Mouse (Mus musculus) spleen, postnatal 4 days (tissue): ENCODE data around the gene Adar.

Source experiments
- DNase-seq, 2 experiments: peaks; one replicate each; pipeline ENCODE4 v3.0.0; 2022; ENCODE audit warnings: low spot score in 2 of 2

Adar gene

DNA sequence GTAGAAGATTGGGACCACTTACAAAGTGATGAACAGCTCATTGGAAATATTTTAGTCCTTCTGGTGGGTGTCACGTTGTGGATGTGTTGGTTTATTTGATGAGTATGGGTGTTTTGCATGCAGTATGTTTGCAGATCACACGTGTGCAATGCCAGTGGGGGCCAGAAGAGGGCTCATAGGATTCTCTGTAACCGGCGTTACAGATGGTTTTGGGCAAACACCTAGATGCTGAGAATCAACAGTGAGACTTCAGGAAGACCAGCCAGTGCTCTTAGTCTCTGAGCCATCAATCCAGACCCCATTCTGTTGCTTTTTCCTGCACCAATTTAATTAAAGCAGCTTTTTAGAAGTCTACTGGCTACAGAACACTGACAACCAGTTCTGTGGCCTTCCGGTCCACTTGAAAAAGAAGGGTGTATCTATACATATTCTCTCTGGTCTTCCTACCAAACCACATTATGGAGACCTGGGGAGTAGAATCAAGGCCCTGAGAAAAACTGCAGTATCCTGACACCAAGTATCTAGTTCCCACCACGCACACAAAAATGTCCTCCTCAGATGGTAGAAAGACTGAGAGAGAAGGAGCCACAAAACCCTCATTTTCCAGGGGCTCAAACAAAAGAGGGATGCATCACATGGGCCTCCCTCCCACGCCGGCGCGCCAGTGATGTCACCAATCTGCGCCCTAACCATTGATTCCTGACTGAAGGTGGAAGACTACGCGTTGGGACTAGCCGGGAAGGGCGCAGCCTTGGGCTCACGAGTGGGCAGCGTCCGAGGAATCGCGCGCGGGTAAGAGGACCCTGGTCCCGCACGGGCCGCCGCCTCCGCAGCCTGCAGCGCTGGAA, at the start of gene Adar:
TSS of gene Adar (plus strand) at position 664 of the 848 bp plus-strand sequence.
- peak; percentile 61 to 83 for DNase-seq

DNA sequence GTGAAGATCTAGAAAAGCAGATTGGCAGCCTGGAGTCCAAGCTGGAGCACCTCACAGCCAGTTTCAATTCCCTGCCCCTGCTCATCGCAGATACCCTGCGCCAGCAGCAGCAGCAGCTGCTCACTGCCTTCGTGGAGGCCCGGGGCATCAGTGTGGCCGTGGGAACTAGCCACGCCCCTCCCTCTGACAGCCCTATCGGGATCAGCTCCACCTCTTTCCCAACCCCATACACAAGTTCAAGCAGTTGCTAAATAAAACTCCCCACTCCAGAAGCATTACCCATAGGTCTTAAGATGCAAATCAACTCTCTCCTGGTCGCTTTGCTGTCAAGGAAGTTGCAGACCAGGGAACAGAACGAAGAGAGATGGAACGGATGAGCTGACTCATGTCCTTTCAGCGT, 47.7 kb upstream of the Adar start:
- DNase-seq, result no peak

DNA sequence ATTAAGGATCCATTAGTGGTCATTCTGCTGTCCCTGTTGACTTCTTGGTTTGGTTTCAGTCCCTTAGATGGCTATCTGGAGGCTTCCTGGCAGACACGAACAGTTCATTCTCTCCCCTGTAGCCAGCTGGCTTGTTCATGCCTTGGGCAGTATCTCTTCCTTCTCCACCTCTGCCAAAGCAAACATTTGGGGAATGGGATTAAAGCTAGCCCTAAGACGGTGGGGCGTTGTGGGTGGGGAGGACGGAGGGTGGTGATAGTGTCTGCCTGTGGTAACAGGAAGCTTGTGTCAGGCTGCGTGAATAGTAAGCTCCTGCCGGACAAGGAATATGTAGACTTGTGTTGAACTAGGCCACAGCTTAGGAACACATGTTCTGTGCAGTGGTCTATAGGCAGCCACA, 43.5 kb upstream of the Adar start:
- DNase-seq, result no peak

DNA sequence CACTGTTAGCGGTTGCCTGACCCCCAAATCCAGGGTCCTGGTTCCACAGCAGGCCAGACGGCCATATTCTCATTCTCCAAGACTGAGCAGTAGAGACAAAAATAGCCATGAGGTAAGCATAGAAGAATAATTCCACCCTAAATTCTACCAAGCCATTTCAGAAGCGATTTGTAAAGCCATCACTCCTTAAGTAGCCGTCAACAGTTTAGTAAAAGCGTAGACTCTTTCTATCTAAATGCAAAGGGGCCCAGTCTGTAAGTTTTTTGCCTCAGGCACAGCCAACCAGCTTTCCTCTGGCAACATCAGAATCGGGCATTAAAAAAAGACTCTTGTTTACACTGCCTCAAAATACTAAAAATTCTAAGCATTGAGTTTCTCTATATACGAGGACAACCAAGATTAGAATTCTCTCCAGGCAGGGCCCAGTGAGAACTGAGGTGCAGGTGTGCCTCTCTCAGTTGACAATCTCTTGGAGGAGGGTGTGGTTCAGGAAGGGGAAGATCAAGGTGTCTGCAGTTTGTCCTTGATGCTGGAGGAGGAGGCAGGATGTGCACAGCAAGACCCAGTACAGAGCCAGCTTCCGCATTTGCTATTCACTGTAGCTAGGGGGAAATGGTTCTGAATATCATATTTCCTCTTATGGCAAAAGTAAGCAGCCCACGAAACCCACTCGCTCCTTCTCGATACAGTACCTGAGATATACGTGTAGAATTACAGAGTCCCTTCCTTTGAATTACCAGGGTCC, 42.1 kb upstream of the Adar start:
- DNase-seq, result no peak

DNA sequence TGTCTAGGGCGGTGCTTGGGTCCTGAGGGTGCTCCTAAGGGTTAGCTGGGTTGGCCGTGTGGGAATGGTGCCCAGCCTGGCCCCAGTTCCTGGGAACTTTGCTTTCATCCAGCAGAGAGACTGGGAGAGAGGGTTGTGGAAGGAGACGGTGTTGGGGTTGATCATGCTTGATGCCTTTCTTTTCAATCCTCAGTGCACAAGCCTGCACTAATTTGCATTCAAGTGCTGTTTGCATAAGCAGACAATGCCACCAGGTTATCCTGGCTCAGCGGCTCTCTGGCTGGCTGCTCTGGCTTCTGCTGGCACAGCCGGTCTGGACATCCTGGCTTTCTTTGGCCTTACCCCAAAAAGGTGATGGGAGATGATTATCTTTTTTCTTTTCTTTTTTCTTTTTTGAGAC, 37.2 kb upstream of the Adar start:
- DNase-seq, result no peak

DNA sequence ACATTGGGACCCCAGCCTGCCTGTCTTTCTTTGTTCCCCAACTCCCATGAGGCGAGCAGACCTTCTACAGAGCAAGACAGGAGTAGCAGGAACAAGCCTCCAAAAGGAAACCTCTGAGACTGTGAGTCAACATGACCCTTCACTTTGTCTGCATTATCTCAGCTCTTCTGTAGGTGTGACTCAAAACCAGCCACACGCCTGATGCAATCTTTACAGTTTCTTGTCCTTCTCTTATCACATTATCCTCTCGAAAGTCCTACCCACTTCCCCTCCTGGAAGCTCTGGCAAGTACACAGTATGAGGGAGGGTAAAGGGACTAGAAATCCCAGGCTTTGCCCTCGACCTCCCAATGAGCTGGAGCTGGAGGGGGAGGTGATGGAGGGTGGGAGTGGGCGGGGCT, 28.8 kb upstream of the Adar start:
- DNase-seq, result no peak

DNA sequence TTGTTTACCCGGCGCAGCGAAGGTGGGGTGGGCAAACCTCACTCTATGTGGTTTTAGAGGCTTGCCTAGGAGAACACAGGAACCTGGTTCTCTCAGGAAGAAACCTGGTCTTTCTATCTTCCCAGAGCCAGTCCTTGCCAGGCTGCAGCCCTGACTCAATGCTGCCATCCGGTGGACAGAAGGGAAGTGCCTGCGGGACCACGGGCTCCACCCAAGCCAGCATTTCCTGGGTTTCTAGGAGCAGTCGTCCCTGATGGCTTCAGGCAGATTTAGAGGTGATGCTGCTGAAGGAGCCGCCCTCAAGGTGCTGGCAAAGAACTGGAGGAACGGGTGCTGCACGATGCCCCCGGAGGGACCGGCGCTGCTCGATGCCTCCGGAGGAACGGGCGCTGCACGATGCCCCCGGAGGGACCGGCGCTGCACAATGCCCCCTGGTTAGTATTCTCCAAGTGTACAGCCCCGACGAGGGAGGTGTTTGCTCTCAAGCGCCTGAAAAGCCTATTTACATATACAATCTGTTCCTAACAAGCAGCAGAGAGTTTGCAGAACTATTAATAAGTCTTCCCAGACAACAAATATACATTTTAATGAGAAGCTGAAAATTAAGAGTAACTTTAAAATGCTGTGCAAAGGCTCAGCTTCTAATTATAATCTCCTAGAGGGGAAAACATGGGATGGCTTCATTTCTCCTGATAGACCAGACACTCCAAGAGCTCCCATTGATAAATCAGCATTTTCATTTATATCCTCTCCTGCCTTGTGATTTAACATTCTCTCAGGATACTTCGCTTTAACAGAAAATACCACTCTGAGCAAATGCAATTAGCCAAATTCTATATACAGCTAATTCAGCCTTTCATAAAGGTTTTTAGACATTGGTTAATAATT, 25.9 kb upstream of the Adar start:
- DNase-seq, result peak; percentile 69 to 86

DNA sequence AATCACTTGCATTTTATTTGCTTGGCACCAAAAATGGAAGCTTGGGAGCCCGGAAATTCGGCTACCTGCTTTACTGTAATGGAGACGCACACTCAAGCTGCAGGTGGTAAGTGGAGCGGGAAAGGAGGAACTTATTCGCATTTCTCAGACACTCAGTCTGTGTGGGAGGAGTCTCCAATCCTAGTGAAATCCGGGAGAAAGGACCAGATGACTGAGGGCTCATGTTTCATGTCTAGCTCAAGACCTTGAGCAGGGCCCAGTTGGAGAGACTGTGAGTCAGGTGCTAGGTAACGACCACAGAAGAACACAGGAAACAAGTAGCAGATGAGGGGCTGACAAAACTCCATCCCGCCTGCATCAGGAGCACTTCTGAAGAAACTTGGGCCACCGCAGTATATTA, 23.0 kb upstream of the Adar start:
- DNase-seq, result no peak

DNA sequence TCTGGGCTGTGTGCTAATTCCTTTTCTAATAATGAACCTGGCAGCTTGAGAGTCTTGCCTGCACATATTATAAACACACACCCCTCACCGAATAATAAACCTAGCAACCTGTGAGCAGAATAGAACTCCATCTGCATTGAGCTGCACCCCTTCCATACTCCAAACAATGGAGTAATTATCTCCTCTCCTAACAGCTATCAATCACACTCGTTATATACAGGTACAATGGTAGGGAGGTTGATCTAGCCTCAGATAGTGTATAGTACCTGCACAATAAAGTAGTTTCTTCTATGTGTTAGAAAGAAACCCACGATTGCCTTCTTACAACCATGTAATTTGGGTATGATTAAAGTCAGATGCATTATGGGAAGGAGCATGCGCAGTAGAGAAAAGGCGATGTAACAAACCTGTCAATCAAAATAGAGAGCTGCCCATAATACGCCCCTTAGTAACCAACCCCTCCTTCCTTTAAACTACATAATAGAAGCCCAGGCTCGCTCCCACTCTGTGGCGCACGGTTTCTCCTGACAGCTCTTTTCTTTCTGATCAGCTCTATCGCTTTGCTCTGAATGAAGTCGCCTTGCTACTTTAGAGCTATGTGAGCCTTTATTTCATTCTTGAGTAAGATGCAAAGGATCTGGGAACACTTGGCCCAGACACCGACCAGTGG, 18.5 kb upstream of the Adar start:
- no peak for DNase-seq

DNA sequence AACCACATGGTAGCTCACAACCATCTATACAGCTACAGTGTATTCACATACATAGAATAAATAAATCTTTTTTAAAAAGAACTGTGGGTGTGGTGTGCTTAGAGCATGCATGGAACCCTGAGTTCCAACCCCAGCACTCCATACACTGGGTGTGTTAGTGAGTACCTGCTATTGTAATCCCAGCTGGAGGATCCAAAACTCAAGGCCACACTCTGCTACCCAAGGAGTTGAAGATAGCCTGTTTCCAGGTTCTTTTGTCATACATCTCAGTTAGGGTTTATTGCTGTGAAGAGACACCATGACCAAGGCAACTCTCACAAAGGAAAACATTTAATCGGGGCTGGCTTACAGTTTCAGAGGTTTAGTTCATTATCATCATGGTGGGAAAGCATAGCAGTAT, 15.9 kb upstream of the Adar start:
- DNase-seq, result no peak

DNA sequence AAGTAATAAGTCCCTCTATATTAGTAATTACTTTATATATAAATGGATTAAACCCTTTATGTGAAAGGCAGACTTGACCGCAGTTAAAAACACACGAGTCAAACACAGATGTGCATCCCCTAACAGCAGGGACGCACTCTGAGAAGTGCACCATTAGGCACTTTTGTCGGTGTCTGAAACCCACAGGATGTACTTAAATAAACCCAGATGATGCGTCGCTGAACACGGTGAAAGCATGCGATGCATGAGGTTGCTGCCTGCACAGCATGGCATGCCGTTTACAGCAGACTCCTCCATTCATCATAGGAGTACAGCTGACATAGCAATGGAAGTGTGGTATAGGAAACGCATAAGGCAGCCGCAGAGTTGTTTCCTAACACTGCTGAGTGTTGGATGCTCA, 14.4 kb upstream of the Adar start:
- DNase-seq, result no peak

DNA sequence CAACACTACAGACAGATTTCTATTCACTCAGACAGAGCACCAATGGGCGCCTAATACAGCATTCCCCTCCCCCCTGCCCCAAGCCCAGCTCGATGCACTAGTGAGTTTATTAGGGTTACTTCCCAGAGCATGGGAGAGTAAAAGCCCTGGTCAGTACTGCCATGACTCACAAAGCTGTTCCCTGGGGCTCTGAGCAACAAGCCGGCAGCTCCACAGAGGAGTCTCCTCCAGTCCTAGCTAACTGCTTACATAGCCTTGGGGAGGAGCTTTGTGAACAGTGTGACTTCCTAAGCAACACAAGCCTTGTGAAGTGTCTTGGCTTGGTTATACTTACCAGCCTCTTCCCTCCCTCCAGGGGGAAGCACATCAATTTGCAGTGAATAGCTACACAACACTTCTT, 11.2 kb upstream of the Adar start:
- no peak for DNase-seq

DNA sequence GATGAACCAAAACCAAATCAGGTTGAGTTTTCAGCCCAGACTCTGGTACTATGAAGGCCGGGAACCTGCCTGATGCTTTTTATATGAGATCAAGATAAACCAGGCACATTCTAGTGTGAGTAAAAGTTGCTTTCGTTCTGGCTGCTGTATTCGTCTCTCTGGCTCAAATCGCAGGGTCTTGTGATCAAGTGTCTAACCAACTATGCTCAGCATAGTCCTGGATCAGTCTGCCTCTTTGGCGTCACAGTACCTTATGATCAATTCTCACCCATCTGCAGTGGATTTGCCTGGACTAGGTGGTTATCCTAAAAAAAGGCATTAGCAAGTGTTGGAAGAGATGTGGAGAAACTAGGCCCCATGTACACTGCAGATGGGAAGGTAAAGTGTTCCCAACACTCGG, 10.8 kb upstream of the Adar start:
- no peak for DNase-seq

DNA sequence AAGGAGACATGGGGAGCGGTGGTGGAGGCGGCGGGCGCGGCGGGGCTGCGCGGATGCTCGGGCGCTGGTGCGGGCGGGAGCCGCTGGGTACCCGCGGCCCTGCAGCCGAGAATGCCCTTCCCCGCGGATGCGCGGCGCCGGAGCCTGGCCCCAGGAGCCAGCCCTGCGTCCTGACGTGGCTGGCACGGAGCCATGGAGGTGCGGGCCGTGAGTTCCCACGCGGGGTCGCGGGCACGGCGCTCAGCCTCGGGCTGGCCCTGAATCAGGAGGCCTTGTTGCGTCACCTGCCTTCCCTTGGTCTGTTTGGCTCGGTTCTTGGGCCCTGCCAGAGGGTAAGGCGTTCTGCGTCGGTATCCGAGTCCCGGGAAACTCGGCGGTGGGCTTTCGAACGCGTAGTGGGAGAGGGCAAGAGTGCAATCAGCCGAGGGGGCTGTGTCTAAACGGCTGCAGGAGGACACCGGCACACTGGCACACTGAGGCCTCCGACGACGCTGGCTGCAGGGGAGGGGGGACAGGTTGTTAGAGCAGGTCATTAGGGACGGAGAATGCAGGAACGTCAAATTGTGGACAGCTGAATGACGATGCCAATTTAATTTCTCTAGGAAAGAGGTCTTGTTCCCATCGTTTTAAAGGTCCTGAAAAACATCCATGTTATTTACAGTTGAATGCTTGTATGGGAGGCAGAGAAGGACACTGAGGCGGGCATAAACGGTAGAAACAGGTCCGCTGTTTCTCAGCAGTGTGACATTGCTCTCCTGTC, 565 bp downstream of the Adar start:
- DNase-seq, result peak in 1 of 2 experiments; percentile 70

DNA sequence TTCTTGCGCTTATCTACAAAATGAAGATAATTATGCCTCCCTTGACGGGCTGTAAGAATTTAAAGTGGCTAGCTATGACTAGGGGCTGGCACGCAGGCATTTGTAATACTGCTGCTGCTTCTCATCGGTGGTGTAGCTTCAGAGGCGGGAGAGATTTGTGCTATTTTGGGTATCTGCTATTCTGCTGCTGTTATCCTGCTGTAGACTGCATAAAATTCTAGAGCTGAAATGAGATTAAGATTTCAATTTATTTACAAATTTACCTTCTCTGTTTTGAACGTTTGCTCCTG, 1.1 kb downstream of the Adar start:
- no peak for DNase-seq

DNA sequence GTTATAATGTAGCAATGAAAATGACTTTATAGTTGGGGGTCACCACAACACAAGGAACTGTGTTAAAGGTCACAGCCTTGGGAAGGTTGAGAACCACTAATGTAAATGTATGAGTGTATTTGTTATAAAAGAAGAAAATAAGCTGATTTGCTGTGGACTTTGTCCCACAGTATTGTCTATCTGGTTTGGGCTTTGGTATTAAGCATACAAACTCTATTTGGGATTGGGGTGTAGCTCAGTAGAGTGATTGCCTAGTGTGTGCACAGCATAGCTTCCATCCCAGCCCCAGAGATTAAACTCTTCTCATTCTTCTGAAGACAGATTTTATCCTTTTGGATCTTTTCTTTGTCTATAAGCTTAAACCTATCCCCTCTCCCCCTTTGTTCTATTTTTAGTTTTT, 7.2 kb downstream of the Adar start:
- DNase-seq, result no peak

DNA sequence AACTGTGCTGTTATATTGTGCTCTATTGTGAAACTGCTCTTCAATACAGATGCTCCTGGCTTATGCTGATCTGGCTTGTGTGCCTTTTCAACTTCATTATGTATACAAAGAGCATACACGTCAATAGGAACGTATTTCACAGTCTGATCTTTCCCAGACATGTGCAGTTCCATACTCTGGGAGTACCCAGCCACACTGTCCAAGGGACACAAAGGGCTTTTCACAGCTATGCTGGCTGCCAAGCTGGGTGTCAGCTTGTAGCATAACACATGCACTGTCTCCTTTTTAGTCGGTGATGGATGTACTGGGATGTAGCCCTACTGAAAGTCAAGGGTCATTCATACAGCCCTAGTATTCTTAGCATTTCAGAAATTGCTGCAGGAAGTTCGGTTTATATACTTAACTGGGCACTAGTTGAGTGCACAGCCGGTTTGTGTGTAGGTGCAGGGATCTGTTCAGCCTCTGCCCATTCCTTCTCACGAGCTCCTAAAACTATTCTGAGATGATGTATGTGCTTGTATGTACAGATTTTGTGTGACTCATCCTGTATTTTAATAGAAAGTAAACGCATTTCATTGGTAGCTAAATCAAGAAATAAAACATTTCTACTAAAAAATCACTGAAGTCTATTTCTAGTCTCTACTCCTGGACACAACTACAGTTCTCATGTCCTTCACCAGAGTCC, 8.7 kb downstream of the Adar start:
- DNase-seq, result no peak

DNA sequence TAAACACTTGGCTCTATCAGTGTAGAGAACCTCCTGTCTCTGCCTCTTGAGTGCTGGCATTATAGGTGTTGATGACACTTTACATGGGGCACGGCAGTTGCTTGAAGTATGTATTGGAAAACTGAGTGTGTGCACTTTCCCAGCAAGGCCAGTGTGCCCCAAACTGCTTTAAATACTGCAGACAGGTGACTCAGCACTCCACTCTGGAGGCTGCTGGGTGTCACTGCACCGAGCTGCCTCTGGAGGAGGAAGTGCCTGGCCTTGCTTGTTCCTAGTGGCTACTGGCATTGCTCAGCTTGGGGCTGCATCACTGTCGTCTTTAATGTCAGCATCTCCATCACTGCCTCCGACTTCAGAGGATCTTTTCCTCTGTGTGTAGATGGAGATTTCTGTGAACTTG, 12.2 kb downstream of the Adar start:
- DNase-seq, result peak; percentile 63 to 75

DNA sequence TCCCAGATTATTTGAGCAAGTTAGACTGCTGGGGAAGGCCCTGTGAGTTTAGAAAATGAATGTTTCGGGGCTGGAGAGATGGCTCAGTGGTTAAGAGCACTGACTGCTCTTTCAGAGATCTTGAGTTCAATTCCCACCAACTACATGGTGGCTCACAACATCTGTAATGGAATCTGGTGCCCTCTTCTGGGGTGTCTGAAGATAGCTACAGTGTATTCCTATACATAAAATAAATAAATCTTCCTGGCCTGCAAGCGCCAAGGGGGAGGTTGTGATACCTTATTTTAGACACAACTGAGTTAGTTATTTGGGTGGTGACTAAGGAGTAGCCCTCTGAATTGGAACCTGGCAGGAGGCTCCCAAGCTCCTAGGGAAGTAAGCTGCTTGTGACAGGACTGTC, 14.0 kb downstream of the Adar start:
- no peak for DNase-seq
